ENCODE assay signal across 32 mouse cellular contexts in the genomic region with DNA sequence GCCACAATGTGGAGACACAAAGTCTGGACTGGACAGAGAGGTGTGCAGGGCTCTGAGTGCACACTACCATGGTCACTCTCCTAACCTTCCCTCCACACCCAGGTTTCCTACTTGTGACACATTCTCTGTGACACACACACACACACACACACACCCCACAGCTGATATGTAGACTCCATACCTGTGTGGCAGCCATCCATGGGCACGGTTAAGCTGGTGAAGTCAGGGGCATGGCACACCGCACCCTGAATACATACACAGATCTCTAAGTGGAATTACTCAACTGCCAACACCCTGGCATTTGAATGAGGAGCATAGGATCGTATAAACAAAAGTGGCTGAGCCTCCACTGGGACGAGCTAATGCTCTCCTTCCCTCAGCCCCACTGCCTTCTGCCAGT. TPM values are rescaled to one million over a fixed set of nuclear protein-coding genes. Genes with fewer than 3 reads are reported as not detected.
DNase-seq lines count a peak whose midpoint lies in the region; ATAC-seq and TF ChIP-seq lines count a peak whose summit lies in the region.
"Had no signal": no experiment of that assay in that cellular context is flagged by ENCODE, and none has a peak within 500 bp of the region (broad histone marks: within the 10 kb centered on the region; RNA-seq: fewer than 3 reads in every experiment).

No protein-coding gene starts in this region.

- no peaks in the 10 kb centered on the region for H3K27me3 ChIP-seq in kidney, postnatal 0 days (ENCODE audit: insufficient read depth, low read length)
- H3K27me3 ChIP-seq in lung, embryonic 16.5 days (ENCODE audit: control insufficient read depth, insufficient read depth, low read depth, low read length) = no peaks in the 10 kb centered on the region
- no peaks in the 10 kb centered on the region for H3K27me3 ChIP-seq in lung, postnatal 0 days (replicated peaks; ENCODE audit: insufficient read depth, low read length)
- H3K27me3 ChIP-seq: CH12.LX; embryonic facial prominence, embryonic 15.5 days had no signal

- H3K9me3 ChIP-seq in kidney, postnatal 0 days (replicated peaks; ENCODE audit: low read length) = no peaks in the 10 kb centered on the region
- H3K9me3 ChIP-seq in lung, embryonic 16.5 days (ENCODE audit: control insufficient read depth, low read length) = no peaks in the 10 kb centered on the region
- no peaks in the 10 kb centered on the region for H3K9me3 ChIP-seq in lung, postnatal 0 days (ENCODE audit: low read length)
- H3K9me3 ChIP-seq: embryonic facial prominence, embryonic 12.5 days; embryonic facial prominence, embryonic 15.5 days; G1E; hindbrain, embryonic 10.5 days; hindbrain, embryonic 13.5 days had no signal

- TF ChIP-seq EP300 in lung, postnatal 0 days (IDR thresholded peaks at IDR 0.05) = no peak

- H3K4me2 ChIP-seq in kidney, postnatal 0 days (ENCODE audit: low read length) = no peak overlapping the region
- H3K4me2 ChIP-seq in lung, embryonic 16.5 days (ENCODE audit: low read depth, low read length) = no peak overlapping the region
- no peak overlapping the region for H3K4me2 ChIP-seq in lung, postnatal 0 days (replicated peaks; ENCODE audit: low read depth, low read length)
- H3K4me2 ChIP-seq: embryonic facial prominence, embryonic 12.5 days; embryonic facial prominence, embryonic 15.5 days; heart, embryonic 11.5 days; hindbrain, embryonic 13.5 days had no signal

- no peak overlapping the region for H3K9ac ChIP-seq in kidney, postnatal 0 days (ENCODE audit: low read depth, low read length)
- no peak overlapping the region for H3K9ac ChIP-seq in lung, embryonic 16.5 days (ENCODE audit: low read length)
- no peak overlapping the region for H3K9ac ChIP-seq in lung, postnatal 0 days (replicated peaks; ENCODE audit: low read depth)
- H3K9ac ChIP-seq: embryonic facial prominence, embryonic 12.5 days; embryonic facial prominence, embryonic 15.5 days; forebrain, postnatal 0 days; hindbrain, embryonic 13.5 days had no signal

- H3K4me1 ChIP-seq in kidney, postnatal 0 days (replicated peaks; ENCODE audit: insufficient read depth, low read length) = no peaks in the 10 kb centered on the region
- no peaks in the 10 kb centered on the region for H3K4me1 ChIP-seq in lung, embryonic 16.5 days (replicated peaks; ENCODE audit: control insufficient read depth, insufficient read depth, low read length)
- no peaks in the 10 kb centered on the region for H3K4me1 ChIP-seq in lung, postnatal 0 days (ENCODE audit: insufficient read depth, low read depth, low read length)
- H3K4me1 ChIP-seq: embryonic facial prominence, embryonic 12.5 days; hindbrain, embryonic 13.5 days had no signal

- no peaks in the 10 kb centered on the region for H3K36me3 ChIP-seq in kidney, postnatal 0 days (ENCODE audit: insufficient read depth, low read length)
- no peaks in the 10 kb centered on the region for H3K36me3 ChIP-seq in lung, embryonic 16.5 days (ENCODE audit: control insufficient read depth, insufficient read depth, low read length)
- no peaks in the 10 kb centered on the region for H3K36me3 ChIP-seq in lung, postnatal 0 days (ENCODE audit: insufficient read depth, low read length)
- H3K36me3 ChIP-seq: embryonic facial prominence, embryonic 12.5 days; embryonic facial prominence, embryonic 15.5 days; G1E; hindbrain, embryonic 10.5 days; hindbrain, embryonic 13.5 days had no signal

- H3K4me3 ChIP-seq in kidney, postnatal 0 days (replicated peaks; ENCODE audit: low read depth, low read length) = no peak overlapping the region
- H3K4me3 ChIP-seq in lung, embryonic 16.5 days (ENCODE audit: low read length) = no peak overlapping the region
- H3K4me3 ChIP-seq in lung, postnatal 0 days (ENCODE audit: low read depth, low read length) = no peak overlapping the region
- H3K4me3 ChIP-seq: embryonic facial prominence, embryonic 12.5 days; embryonic facial prominence, embryonic 15.5 days; gastrocnemius, adult 2 months; hindbrain, embryonic 10.5 days; hindbrain, embryonic 13.5 days had no signal

- H3K27ac ChIP-seq in kidney, postnatal 0 days = no peak overlapping the region
- no peak overlapping the region for H3K27ac ChIP-seq in lung, embryonic 16.5 days (ENCODE audit: low read length)
- no peak overlapping the region for H3K27ac ChIP-seq in lung, postnatal 0 days (ENCODE audit: low read length)
- H3K27ac ChIP-seq: embryonic facial prominence, embryonic 12.5 days; embryonic facial prominence, embryonic 15.5 days; gastrocnemius, adult 2 months; hindbrain, embryonic 10.5 days; hindbrain, embryonic 13.5 days; hindbrain, postnatal 0 days had no signal

- no peak for TF ChIP-seq CTCF in kidney, postnatal 0 days (IDR thresholded peaks at IDR 0.05; ENCODE audit: low read depth)
- no peak for TF ChIP-seq CTCF in lung, postnatal 0 days (IDR thresholded peaks at IDR 0.05)

- WGBS in kidney, postnatal 0 days = 79% methylated on average over 4 of the region's 4 CpGs
- WGBS in lung, embryonic 16.5 days = 49% methylated on average over 4 of the region's 4 CpGs
- WGBS in lung, postnatal 0 days = 40% methylated on average over 4 of the region's 4 CpGs

- ATAC-seq in kidney, postnatal 0 days (replicated peaks; ENCODE audit: low FRiP score, low read depth) = peak; percentile 37; the same call in 1 of the 2 replicates
- ATAC-seq in lung, embryonic 16.5 days (ENCODE audit: low read depth) = peak; percentile 29; the same call in 1 of the 2 replicates
- ATAC-seq in lung, postnatal 0 days = peak; percentile 85
- ATAC-seq: forebrain, embryonic 14.5 days; forebrain, postnatal 0 days; hindbrain, postnatal 0 days; inflammation-experienced regulatory T-cells, adult 6 months had no signal

- no peak for DNase-seq in kidney, postnatal 0 days (ENCODE audit: low spot score)
- no peak for DNase-seq in kidney, adult 11 months
- DNase-seq in lung, postnatal 14 days = no peak
- peak; percentile 64 for DNase-seq in lung, postnatal 0 days (ENCODE audit: low spot score)
- DNase-seq in lung, postnatal 36 days = peak; percentile 52
- no peak for DNase-seq in gastrocnemius, postnatal 4 days (ENCODE audit: low spot score in 2 of 2)
- DNase-seq in adrenal gland, postnatal 14 days = no peak
- DNase-seq: cerebellum, adult 9-11 months; forebrain, postnatal 0 days had no signal

RNA-seq across cellular contexts. Expression of gene Wfdc5, which starts 1.8 kb away (rescaled TPM):
- not detected in 2 replicates for polyA plus RNA-seq in kidney, postnatal 0 days (2015; fragmentation: Nextera tagmentation; extraction: Ambion mirVana)
- polyA plus RNA-seq in lung, embryonic 16.5 days (2015; fragmentation: Nextera tagmentation; extraction: Ambion mirVana) = 0.16 TPM in 1 of 2 replicates, not detected in the other
- 0.15 and 0.18 TPM in 2 replicates for polyA plus RNA-seq in lung, postnatal 0 days (2015; fragmentation: Nextera tagmentation; extraction: Ambion mirVana)
- total RNA-seq in gastrocnemius, postnatal 4 days (2021) = not detected
- not detected in 2 replicates for total RNA-seq in adrenal gland, postnatal 14 days (2021)
- total RNA-seq: adrenal gland, adult 2 months; adrenal gland, postnatal 36 days; CH12.LX; common myeloid progenitor, adult 5-6 weeks; forebrain, postnatal 0 days; gastrocnemius, adult 2 months; granulocyte monocyte progenitor cell, adult 5-6 weeks; heart, adult 8-10 months; heart, postnatal 25 days; hindbrain, postnatal 0 days had no signal
- polyA plus RNA-seq: adrenal gland, adult 2 months; embryonic facial prominence, embryonic 12.5 days; forebrain, embryonic 11.5 days; forebrain, embryonic 14.5 days; forebrain, postnatal 0 days; frontal cortex, adult 2 months; G1E; heart, embryonic 11.5 days; heart, embryonic 14.5 days; heart, postnatal 0 days; hindbrain, embryonic 10.5 days; hindbrain, embryonic 13.5 days; hindbrain, postnatal 0 days; inflammation-experienced regulatory T-cells, adult 6 months had no signal

RNA-seq across cellular contexts. Expression of gene Wfdc12, which starts 9.6 kb away (rescaled TPM):
- not detected in 2 replicates for polyA plus RNA-seq in kidney, postnatal 0 days (2015; fragmentation: Nextera tagmentation; extraction: Ambion mirVana)
- 0.34 TPM in 1 of 2 replicates, not detected in the other for polyA plus RNA-seq in lung, embryonic 16.5 days (2015; fragmentation: Nextera tagmentation; extraction: Ambion mirVana)
- 0.26 TPM in 1 of 2 replicates, not detected in the other for polyA plus RNA-seq in lung, postnatal 0 days (2015; fragmentation: Nextera tagmentation; extraction: Ambion mirVana)
- total RNA-seq in gastrocnemius, postnatal 4 days (2021) = not detected
- 1.1 TPM in 1 of 2 replicates, not detected in the other for total RNA-seq in adrenal gland, postnatal 14 days (2021)
- total RNA-seq: CH12.LX; common myeloid progenitor, adult 5-6 weeks; forebrain, postnatal 0 days; G1E; gastrocnemius, adult 2 months; gastrocnemius, postnatal 14 days; heart, adult 8-10 months; heart, postnatal 25 days; hindbrain, postnatal 0 days had no signal
- polyA plus RNA-seq: embryonic facial prominence, embryonic 15.5 days; forebrain, embryonic 11.5 days; forebrain, embryonic 14.5 days; forebrain, postnatal 0 days; frontal cortex, adult 2 months; G1E; heart, embryonic 11.5 days; heart, embryonic 14.5 days; heart, postnatal 0 days; hindbrain, embryonic 10.5 days; hindbrain, embryonic 13.5 days; hindbrain, postnatal 0 days; inflammation-experienced regulatory T-cells, adult 6 months had no signal

RNA-seq across cellular contexts. Expression of gene Kcns1, which starts 9.9 kb away (rescaled TPM):
- polyA plus RNA-seq in kidney, postnatal 0 days (2015; fragmentation: Nextera tagmentation; extraction: Ambion mirVana) = 0.14 and 0.27 TPM in 2 replicates
- polyA plus RNA-seq in lung, embryonic 16.5 days (2015; fragmentation: Nextera tagmentation; extraction: Ambion mirVana) = not detected in 2 replicates
- polyA plus RNA-seq in lung, postnatal 0 days (2015; fragmentation: Nextera tagmentation; extraction: Ambion mirVana) = not detected in 2 replicates
- total RNA-seq in gastrocnemius, postnatal 4 days (2021) = under 1 TPM; 0.21 to 0.52 TPM
- total RNA-seq in adrenal gland, postnatal 14 days (2021) = not detected in 2 replicates
- total RNA-seq: adrenal gland, adult 2 months; adrenal gland, postnatal 36 days; G1E; heart, postnatal 25 days had no signal
- polyA plus RNA-seq: adrenal gland, adult 2 months; forebrain, embryonic 11.5 days; G1E; hindbrain, embryonic 10.5 days; inflammation-experienced regulatory T-cells, adult 6 months had no signal

RNA-seq across cellular contexts. Expression of gene Wfdc15a, which starts 19.2 kb away (rescaled TPM):
- not detected in 2 replicates for polyA plus RNA-seq in kidney, postnatal 0 days (2015; fragmentation: Nextera tagmentation; extraction: Ambion mirVana)
- not detected in 2 replicates for polyA plus RNA-seq in lung, embryonic 16.5 days (2015; fragmentation: Nextera tagmentation; extraction: Ambion mirVana)
- not detected in 2 replicates for polyA plus RNA-seq in lung, postnatal 0 days (2015; fragmentation: Nextera tagmentation; extraction: Ambion mirVana)
- total RNA-seq in gastrocnemius, postnatal 4 days (2021) = not detected
- not detected in 2 replicates for total RNA-seq in adrenal gland, postnatal 14 days (2021)
- total RNA-seq: adrenal gland, adult 2 months; adrenal gland, postnatal 36 days; CH12.LX; common myeloid progenitor, adult 5-6 weeks; forebrain, postnatal 0 days; gastrocnemius, adult 2 months; gastrocnemius, postnatal 14 days; granulocyte monocyte progenitor cell, adult 5-6 weeks; heart, adult 8-10 months; heart, postnatal 25 days; hindbrain, postnatal 0 days had no signal
- polyA plus RNA-seq: adrenal gland, adult 2 months; embryonic facial prominence, embryonic 12.5 days; embryonic facial prominence, embryonic 15.5 days; forebrain, embryonic 11.5 days; forebrain, embryonic 14.5 days; forebrain, postnatal 0 days; frontal cortex, adult 2 months; G1E; heart, embryonic 11.5 days; heart, embryonic 14.5 days; heart, postnatal 0 days; hindbrain, embryonic 10.5 days; hindbrain, embryonic 13.5 days; hindbrain, postnatal 0 days; inflammation-experienced regulatory T-cells, adult 6 months had no signal

RNA-seq across cellular contexts. Expression of gene Wfdc15b, which starts 40.7 kb away (rescaled TPM):
- 306 and 341 TPM in 2 replicates for polyA plus RNA-seq in kidney, postnatal 0 days (2015; fragmentation: Nextera tagmentation; extraction: Ambion mirVana)
- 1.1 TPM in 1 of 2 replicates, not detected in the other for polyA plus RNA-seq in lung, embryonic 16.5 days (2015; fragmentation: Nextera tagmentation; extraction: Ambion mirVana)
- polyA plus RNA-seq in lung, postnatal 0 days (2015; fragmentation: Nextera tagmentation; extraction: Ambion mirVana) = not detected in 2 replicates
- total RNA-seq in gastrocnemius, postnatal 4 days (2021) = not detected
- total RNA-seq in adrenal gland, postnatal 14 days (2021) = not detected in 2 replicates
- total RNA-seq: adrenal gland, adult 2 months; adrenal gland, postnatal 36 days; CH12.LX; common myeloid progenitor, adult 5-6 weeks; forebrain, postnatal 0 days; G1E; gastrocnemius, adult 2 months; gastrocnemius, postnatal 14 days; granulocyte monocyte progenitor cell, adult 5-6 weeks; heart, adult 8-10 months; heart, postnatal 25 days; hindbrain, postnatal 0 days had no signal
- polyA plus RNA-seq: adrenal gland, adult 2 months; embryonic facial prominence, embryonic 12.5 days; embryonic facial prominence, embryonic 15.5 days; forebrain, embryonic 11.5 days; forebrain, embryonic 14.5 days; forebrain, postnatal 0 days; frontal cortex, adult 2 months; G1E; heart, embryonic 11.5 days; heart, embryonic 14.5 days; heart, postnatal 0 days; hindbrain, embryonic 10.5 days; hindbrain, embryonic 13.5 days; hindbrain, postnatal 0 days; inflammation-experienced regulatory T-cells, adult 6 months had no signal

Comparison
In these comparisons a context has a peak if more than half of its experiments do, and no peak if none do; other contexts are left out.
1. DNase-seq: peak in lung, postnatal 0 days (single experiment) and lung, postnatal 36 days (single experiment); none in kidney, postnatal 0 days (single experiment), kidney, adult 11 months (single experiment), lung, postnatal 14 days (single experiment), gastrocnemius, postnatal 4 days (0 of 2) and adrenal gland, postnatal 14 days (single experiment).
2. ATAC-seq: peak in every context shown above with its lines; median percentile 85 in lung, postnatal 0 days; 37 in kidney, postnatal 0 days; 29 in lung, embryonic 16.5 days.